Mouse (Mus musculus) stomach, postnatal 0 days (tissue): ENCODE data around the gene Rfpl4. TPM values are rescaled to one million over a fixed set of nuclear protein-coding genes. Genes with fewer than 3 reads are reported as not detected.
"Not testable (repeated sequence)": the region's sequence is repeated elsewhere in the genome, so short reads cannot be mapped to it uniquely, and the experiment has no call there.

Experiments
- ATAC-seq: fragments of 200-750 bp; cut with Nextera tagmentation; 2 replicates; pipeline ENCODE4 v1.8.0; 2017; ENCODE audit not compliant: low FRiP score, low TSS enrichment
- DNase-seq: peaks from one replicate; pipeline ENCODE4 v3.0.0-alpha.2; 2016; ENCODE audit warnings: low spot score
- H3K27ac ChIP-seq: fragments of 300-500 bp; sonication (generic); replicated peaks from 2 replicates; pipeline ENCODE4 v1.5.1; 2014; ENCODE audit warnings: mild to moderate bottlenecking, control low read depth
- H3K27me3 ChIP-seq: fragments of 300-500 bp; sonication (generic); 2 replicates; pipeline ENCODE4 v1.6.1; 2014; ENCODE audit warnings: low read length; ENCODE audit not compliant: control insufficient read depth, insufficient read depth
- H3K36me3 ChIP-seq: fragments of 300-500 bp; sonication (generic); 2 replicates; pipeline ENCODE4 v1.6.1; 2014; ENCODE audit warnings: low read length, mixed read lengths; ENCODE audit not compliant: control insufficient read depth, insufficient read depth
- H3K4me1 ChIP-seq: fragments of 300-500 bp; sonication (generic); replicated peaks from 2 replicates; pipeline ENCODE4 v1.6.1; 2014; ENCODE audit warnings: antibody characterized with exemption; ENCODE audit not compliant: control insufficient read depth, insufficient read depth
- H3K4me2 ChIP-seq: fragments of 300-500 bp; sonication (generic); replicated peaks from 2 replicates; pipeline ENCODE4 v1.6.1; 2014; ENCODE audit warnings: low read depth, mild to moderate bottlenecking, control low read depth, moderate library complexity
- H3K4me3 ChIP-seq: fragments of 300-500 bp; sonication (generic); 2 replicates; pipeline ENCODE4 v1.5.1; 2014; ENCODE audit warnings: low read depth, low read length, control low read depth
- H3K9ac ChIP-seq: fragments of 300-500 bp; sonication (generic); 2 replicates; pipeline ENCODE4 v1.6.1; 2014; ENCODE audit warnings: mild to moderate bottlenecking, low read length, control low read depth, mixed read lengths
- H3K9me3 ChIP-seq: fragments of 300-500 bp; sonication (generic); 2 replicates; pipeline ENCODE4 v1.6.1; 2016; ENCODE audit warnings: low read length; ENCODE audit not compliant: control insufficient read depth
- CTCF ChIP-seq: IDR thresholded peaks from 2 replicates; pipeline ENCODE4 v1.5.1; 2016; ENCODE audit warnings: antibody characterized with exemption, low read depth, mild to moderate bottlenecking, moderate library complexity
- EP300 ChIP-seq: optimal IDR thresholded peaks from 2 replicates; pipeline ENCODE3; 2016; ENCODE audit warnings: antibody characterized with exemption
- WGBS: fragments of 180-500 bp; shearing (Covaris S2); extraction: QIAGEN DNeasy Blood & Tissue Kit; methylation state at CpG from one replicate; pipeline ENCODE4 v1.1.7; 2014; 5-methylcytosine and 5-hydroxymethylcytosine counted together
- polyA plus RNA-seq: library from polyadenylated mRNA; unstranded; fragments of >200 nt; fragmentation: Nextera tagmentation; extraction: Ambion mirVana; gene quantifications from 2 replicates; pipeline ENCODE4 v1.2.1, GENCODE M21; 2015

Gene Rfpl4
- polyA plus RNA-seq, 1 experiment from 2014 or later, result not detected

- TF ChIP-seq EP300 (no peak), CTCF (no peak)
- Histone ChIP-seq H3K36me3 (peaks cover 6% of the 10 kb centered on the region; the same call in 1 of the 2 replicates), H3K9ac (0 out of 2 replicates have a peak overlapping the region, but pooled peaks have one; percentile 4), H3K27ac (no peak overlapping the region), H3K4me1 (0 out of 2 replicates have a peak, but pooled peaks cover 2% of the 10 kb centered on the region), H3K4me2 (no peak overlapping the region), H3K27me3 (no peaks in the 10 kb centered on the region), H3K4me3 (no peak overlapping the region), H3K9me3 (no peaks in the 10 kb centered on the region)
- ATAC-seq, result no peak
- no peak for DNase-seq
- 83% methylated on average over 18 of the region's 18 CpGs for WGBS
Measured at GRCm38 (mm10) chr7:5083325-5084105, 33.2 kb downstream of the Rfpl4 start.

DNA sequence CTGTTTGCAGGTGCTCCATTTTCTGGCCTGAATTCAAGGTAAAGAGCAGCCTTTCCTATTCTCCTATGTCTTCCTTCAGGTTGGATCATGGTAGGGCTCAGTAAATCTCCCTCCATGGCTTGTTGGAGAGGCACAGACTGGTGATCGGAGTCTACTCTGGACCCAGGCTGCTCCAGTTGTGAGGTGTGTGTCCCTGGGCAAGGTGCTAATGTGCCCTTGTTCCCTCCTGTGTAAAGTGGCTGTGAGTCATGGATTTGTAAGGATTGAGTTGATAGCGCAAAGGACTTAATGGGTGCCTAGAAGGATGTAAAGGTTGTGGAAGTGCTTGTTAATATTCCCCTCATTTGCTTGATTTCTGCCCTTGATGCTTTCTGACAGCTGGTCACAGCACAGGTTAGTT lies 34.8 kb downstream of the Rfpl4 start:
- peak; percentile 59 for ATAC-seq
- peak overlapping the region; percentile 49 for H3K27ac ChIP-seq
- DNase-seq, result peak; percentile 57
- H3K9me3 ChIP-seq, result no peaks in the 10 kb centered on the region
- H3K4me3 ChIP-seq, result no peak overlapping the region
- H3K36me3 ChIP-seq, result peaks cover 11% of the 10 kb centered on the region
- TF ChIP-seq CTCF, result no peak
- no peak for TF ChIP-seq EP300
- no peak overlapping the region for H3K9ac ChIP-seq
- 0 out of 2 replicates have a peak, but pooled peaks cover 2% of the 10 kb centered on the region for H3K4me1 ChIP-seq
- H3K27me3 ChIP-seq, result no peaks in the 10 kb centered on the region
- WGBS, result 72% methylated on average over 2 of the region's 2 CpGs
- peak overlapping the region; percentile 85 for H3K4me2 ChIP-seq

DNA sequence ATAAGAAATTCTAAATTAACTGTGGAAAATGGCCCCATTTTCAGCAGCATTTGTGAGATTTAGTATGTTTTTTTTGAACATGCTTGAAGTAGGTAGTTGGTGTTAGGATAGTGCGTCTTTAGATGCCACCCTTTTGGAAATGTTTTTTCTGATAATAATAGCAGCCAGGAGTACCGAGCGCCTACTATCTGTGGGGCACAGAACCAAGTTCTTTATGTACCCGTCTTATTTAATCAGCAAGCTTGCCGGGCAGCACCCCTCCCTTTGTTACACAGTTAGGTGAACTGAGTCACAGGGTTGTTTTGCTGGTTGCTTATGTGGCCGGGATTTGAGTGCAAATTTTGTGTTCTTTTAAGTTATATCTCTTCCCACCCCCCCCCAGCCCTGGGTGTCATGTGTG lies 35.5 kb downstream of the Rfpl4 start:
- ATAC-seq (no peak), DNase-seq (peak; percentile 33)
- Histone ChIP-seq H3K4me2 (peak overlapping the region; percentile 85), H3K9me3 (no peaks in the 10 kb centered on the region), H3K9ac (peak overlapping the region; percentile 99), H3K4me1 (0 out of 2 replicates have a peak, but pooled peaks cover 2% of the 10 kb centered on the region), H3K27ac (peak overlapping the region; percentile 98), H3K4me3 (peak overlapping the region; percentile 99), H3K36me3 (peaks cover 18% of the 10 kb centered on the region), H3K27me3 (no peaks in the 10 kb centered on the region)
- WGBS, result 35% methylated on average over 6 of the region's 6 CpGs
- TF ChIP-seq CTCF (peak; percentile 32), EP300 (no peak)

DNA sequence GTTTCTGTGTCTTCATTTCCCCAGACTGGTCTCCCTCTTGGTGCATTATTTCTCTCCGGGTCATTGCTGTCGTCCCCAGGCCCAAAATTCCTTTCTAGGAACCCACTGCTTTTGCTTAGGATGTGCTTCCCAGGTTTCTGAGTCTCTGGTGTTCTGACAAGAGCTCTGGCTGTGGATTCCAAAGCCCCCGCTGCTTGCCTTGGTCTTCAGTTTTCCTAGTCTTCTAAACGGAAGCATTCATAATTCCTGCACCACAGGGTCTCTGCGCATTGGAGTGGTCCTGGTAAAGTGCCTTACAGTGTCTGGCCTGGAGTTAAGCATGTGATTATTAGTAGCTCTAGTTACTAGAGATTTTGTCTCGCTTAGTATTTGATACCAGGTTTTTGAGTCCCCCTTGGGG lies 35.9 kb downstream of the Rfpl4 start:
- Histone ChIP-seq H3K9ac (peak overlapping the region; percentile 99), H3K4me2 (peak overlapping the region; percentile 85), H3K4me3 (peak overlapping the region; percentile 99), H3K4me1 (0 out of 2 replicates have a peak, but pooled peaks cover 2% of the 10 kb centered on the region), H3K27me3 (no peaks in the 10 kb centered on the region), H3K27ac (peak overlapping the region; percentile 98), H3K9me3 (no peaks in the 10 kb centered on the region), H3K36me3 (peaks cover 20% of the 10 kb centered on the region)
- 8% methylated on average over 6 of the region's 6 CpGs for WGBS
- ATAC-seq, result no peak
- TF ChIP-seq CTCF, result no peak
- no peak for TF ChIP-seq EP300
- DNase-seq, result no peak

GRCm38 (mm10) chr7:5080010-5080751 lies 36.6 kb downstream of the Rfpl4 start, which contains the start of gene Epn1:
Epn1 (plus strand) TSS chr7:5080235.
- H3K27ac ChIP-seq, result peak within 1 kb of the TSS; percentile 98
- no peaks in the 10 kb centered on the region for H3K27me3 ChIP-seq
- under 1% methylated on average over 77 of the region's 81 CpGs for WGBS
- H3K9me3 ChIP-seq, result no peaks in the 10 kb centered on the region
- DNase-seq, result peak; percentile 98
- peaks cover 16% of the 10 kb centered on the region for H3K36me3 ChIP-seq
- TF ChIP-seq CTCF (no peak), EP300 (no peak)
- H3K4me2 ChIP-seq, result peak within 1 kb of the TSS; percentile 85
- peak within 1 kb of the TSS; percentile 99 for H3K9ac ChIP-seq
- H3K4me1 ChIP-seq, result 0 out of 2 replicates have a peak, but pooled peaks cover 2% of the 10 kb centered on the region
- H3K4me3 ChIP-seq, result peak within 1 kb of the TSS; percentile 99
- ATAC-seq, result peak; percentile 97

GRCm38 (mm10) chr7:5079365-5080009 lies 37.3 kb downstream of the Rfpl4 start:
- not testable (repeated sequence) for H3K9me3 ChIP-seq, H3K27me3 ChIP-seq, DNase-seq, H3K4me1 ChIP-seq, ATAC-seq
- Histone ChIP-seq H3K27ac (peak overlapping the region; percentile 98), H3K36me3 (peaks cover 20% of the 10 kb centered on the region), H3K4me3 (peak overlapping the region; percentile 99), H3K9ac (peak overlapping the region; percentile 99), H3K4me2 (peak overlapping the region; percentile 85)
- 33% methylated on average over 9 of the region's 13 CpGs for WGBS
